9 mouse cellular contexts compared by ENCODE assay signal in genomic region chr10:93275212-93276136, GRCm38 (mm10). TPM values are rescaled to one million over a fixed set of nuclear protein-coding genes. Genes with fewer than 3 reads are reported as not detected.
A peak's percentile ranks its signal among the peaks of the same experiment; 100 is the strongest.
DNase-seq lines count a peak whose midpoint lies in the region; ATAC-seq lines count a peak whose summit lies in the region.
"Had no signal": no experiment of that assay in that cellular context is flagged by ENCODE, and none has a peak within 500 bp of the region (broad histone marks: within the 10 kb centered on the region; RNA-seq: fewer than 3 reads in every experiment).

No protein-coding gene starts in this region.

- no peaks in the 10 kb centered on the region for H3K36me3 ChIP-seq in heart, embryonic 15.5 days
- 0 out of 2 replicates have a peak, but pooled peaks cover 8% of the 10 kb centered on the region for H3K36me3 ChIP-seq in hindbrain, embryonic 10.5 days

- WGBS in heart, embryonic 15.5 days = 43% methylated on average over 25 of the region's 25 CpGs
- 43% methylated on average over 25 of the region's 25 CpGs for WGBS in hindbrain, embryonic 10.5 days

- H3K9ac ChIP-seq in heart, embryonic 15.5 days = peak overlapping the region; percentile 38; the same call in 1 of the 2 replicates

- no peaks in the 10 kb centered on the region for H3K9me3 ChIP-seq in heart, embryonic 15.5 days (replicated peaks)
- H3K9me3 ChIP-seq in hindbrain, embryonic 10.5 days = no peaks in the 10 kb centered on the region

- intact Hi-C loops in left cerebral cortex, postnatal 14 days (cut with DNase I) = loop anchor here (5.0 to 10.0 kb wide), 2 partner anchors 113 to 201 kb away; partner anchors contain the start of gene Cdk17

- peak overlapping the region; percentile 73 for H3K27ac ChIP-seq in heart, embryonic 15.5 days
- H3K27ac ChIP-seq in hindbrain, embryonic 10.5 days = peak overlapping the region; percentile 69

- H3K4me3 ChIP-seq in heart, embryonic 15.5 days = peak overlapping the region; percentile 43
- H3K4me3 ChIP-seq in hindbrain, embryonic 10.5 days = no peak overlapping the region; the same call in 1 of the 2 replicates

- H3K27me3 ChIP-seq in heart, embryonic 15.5 days = no peaks in the 10 kb centered on the region
- no peaks in the 10 kb centered on the region for H3K27me3 ChIP-seq in hindbrain, embryonic 10.5 days (ENCODE audit: insufficient read depth, poor library complexity, severe bottlenecking)
- H3K27me3 ChIP-seq: Patski had no signal

- peak; percentile 45 for ATAC-seq in heart, embryonic 15.5 days (replicated peaks; ENCODE audit: insufficient number of reproducible peaks, insufficient read depth, low FRiP score, low read depth)
- ATAC-seq: Patski had no signal

- peak overlapping the region; percentile 66 for H3K4me2 ChIP-seq in heart, embryonic 15.5 days

- peaks cover 67% of the 10 kb centered on the region for H3K4me1 ChIP-seq in heart, embryonic 15.5 days (replicated peaks)
- H3K4me1 ChIP-seq in hindbrain, embryonic 10.5 days (replicated peaks) = peaks cover 37% of the 10 kb centered on the region

- DNase-seq in heart, adult 18-20 months = no peak
- peak; percentile 95 for DNase-seq in cerebellum, postnatal 25 days
- DNase-seq in hindbrain, embryonic 10.5 days (ENCODE audit: low spot score) = peak; percentile 44
- DNase-seq in left cerebral cortex, postnatal 14 days (ENCODE audit: low spot score in 2 of 2) = peak; percentile 89 to 94
- DNase-seq in right cerebral cortex, postnatal 14 days = peak; percentile 82
- DNase-seq in thymus, postnatal 25 days = no peak
- no peak for DNase-seq in urinary bladder, adult 18-20 months (ENCODE audit: low spot score in 2 of 2)

RNA-seq across cellular contexts. Expression of gene Elk3, which starts 35.5 kb away (rescaled TPM):
- 31.7 and 33.5 TPM in 2 replicates for polyA plus RNA-seq in heart, embryonic 15.5 days (2015; fragmentation: Nextera tagmentation; extraction: Ambion mirVana)
- total RNA-seq in heart, adult 18-20 months (2021) = 10 to 100 TPM; 27.9 to 29.5 TPM
- polyA plus RNA-seq in hindbrain, embryonic 10.5 days (2016; fragmentation: Nextera tagmentation; extraction: Ambion mirVana) = 14.8 and 15.7 TPM in 2 replicates
- total RNA-seq in left cerebral cortex, postnatal 14 days (2021) = 10 to 100 TPM; 15.2 to 16.1 TPM

Comparison
In these comparisons a context has a peak if more than half of its experiments do, and no peak if none do; other contexts are left out.
1. DNase-seq: peak in cerebellum, postnatal 25 days (2 of 2), hindbrain, embryonic 10.5 days (single experiment), left cerebral cortex, postnatal 14 days (2 of 2) and right cerebral cortex, postnatal 14 days (single experiment); none in heart, adult 18-20 months (0 of 2), thymus, postnatal 25 days (single experiment) and urinary bladder, adult 18-20 months (0 of 2).